Mouse (Mus musculus) layer of hippocampus, postnatal 10 days (tissue): ENCODE measurements at regions not wholly inside any gene's neighbourhood (a gene's known extent, or its start where the extent isn't known, plus 50 kb on each side); places are given as distances from the start of the nearest gene placed in this dataset.

ENCODE experiments used
- microRNA-seq, 2 experiments: library from miRNA; unstranded; fragments of <30 nt; microRNA quantifications; one replicate each; pipeline ENCODE4 v1.2.0; 2021

Small RNA genes lying in the stretch of these regions (microRNA-seq; reads per million reads assigned to microRNA genes)
- 0 reads per million in 2 experiments for gene Gm26474
